Comparison of ENCODE assay signal across 8 mouse cellular contexts in genomic region chr5:82699666-82700065, GRCm38 (mm10).
DNase-seq lines count a peak whose midpoint lies in the region; ATAC-seq and TF ChIP-seq lines count a peak whose summit lies in the region.
"Not testable (repeated sequence)": the region's sequence is repeated elsewhere in the genome, so short reads cannot be mapped to it uniquely, and the experiment has no call there.

No protein-coding gene starts in this region.

- not testable (repeated sequence) for TF ChIP-seq POLR2A in cortical plate, adult 2 months (IDR thresholded peaks at IDR 0.05; ENCODE audit: extremely low read depth, insufficient read depth, low read length)

- DNase-seq in ES-CJ7 (ENCODE audit: low read depth, low spot score), result peak; percentile 4
- peak; percentile 16 for DNase-seq in R1 (ENCODE audit: low read depth, low spot score)
- DNase-seq in ZHBTc4 (ENCODE audit: low read depth, low spot score), result peak; percentile 6
- peak; percentile 5 for DNase-seq in embryo, embryonic 10.5 days (ENCODE audit: low spot score)
- DNase-seq in hindbrain, embryonic 10.5 days (ENCODE audit: low spot score), result peak; percentile 3
- not testable (repeated sequence) for DNase-seq in midbrain, embryonic 11.5 days (ENCODE audit: low spot score, missing footprints)

- TF ChIP-seq CTCF in cortical plate, adult 2 months (IDR thresholded peaks at IDR 0.05; ENCODE audit: extremely low read depth, insufficient read depth, low read length), result not testable (repeated sequence)

- H3K4me1 ChIP-seq in cortical plate, adult 2 months (ENCODE audit: control insufficient read depth, insufficient read depth, low read length); hindbrain, embryonic 10.5 days (replicated peaks); midbrain, embryonic 11.5 days (ENCODE audit: control insufficient read depth, insufficient read depth, low read length); midbrain, embryonic 12.5 days: not testable (repeated sequence)

- H3K4me3 ChIP-seq in cortical plate, adult 2 months (ENCODE audit: insufficient read depth, low read length); hindbrain, embryonic 10.5 days; midbrain, embryonic 11.5 days (ENCODE audit: low read depth, low read length); midbrain, embryonic 12.5 days: not testable (repeated sequence)

- peak overlapping the region; percentile 10; the same call in 1 of the 2 replicates for H3K27ac ChIP-seq in cortical plate, adult 2 months (ENCODE audit: insufficient read depth, low read length)
- H3K27ac ChIP-seq in hindbrain, embryonic 10.5 days; midbrain, embryonic 11.5 days (ENCODE audit: low read depth, low read length); midbrain, embryonic 12.5 days (replicated peaks): not testable (repeated sequence)

- not testable (repeated sequence) for H3K9ac ChIP-seq in midbrain, embryonic 11.5 days (ENCODE audit: low read length); midbrain, embryonic 12.5 days (replicated peaks)

- not testable (repeated sequence) for H3K27me3 ChIP-seq in hindbrain, embryonic 10.5 days (ENCODE audit: insufficient read depth, poor library complexity, severe bottlenecking); midbrain, embryonic 11.5 days (ENCODE audit: control insufficient read depth, insufficient read depth, low read length); midbrain, embryonic 12.5 days

- H3K36me3 ChIP-seq in hindbrain, embryonic 10.5 days; midbrain, embryonic 11.5 days (ENCODE audit: control insufficient read depth, insufficient read depth, low read length); midbrain, embryonic 12.5 days: not testable (repeated sequence)

- H3K4me2 ChIP-seq in midbrain, embryonic 11.5 days; midbrain, embryonic 12.5 days (replicated peaks): not testable (repeated sequence)

- ATAC-seq in midbrain, embryonic 11.5 days (ENCODE audit: low FRiP score), result peak; percentile 66
- ATAC-seq in midbrain, embryonic 12.5 days (ENCODE audit: low FRiP score, low read depth), result peak; percentile 65

- not testable (repeated sequence) for H3K9me3 ChIP-seq in hindbrain, embryonic 10.5 days; midbrain, embryonic 11.5 days (ENCODE audit: control insufficient read depth, low read length); midbrain, embryonic 12.5 days
